Mouse (Mus musculus) midbrain, embryonic 15.5 days (tissue): ENCODE data around the gene Prcd. TPM values are rescaled to one million over a fixed set of nuclear protein-coding genes. Genes with fewer than 3 reads are reported as not detected.

ENCODE experiments used
- ATAC-seq: fragments of 200-750 bp; cut with Nextera tagmentation; replicated peaks from 2 replicates; pipeline ENCODE4 v1.8.0; 2017; ENCODE audit warnings: moderate TSS enrichment
- H3K27ac ChIP-seq: fragments of 300-500 bp; sonication (generic); 2 replicates; pipeline ENCODE4 v1.5.1; 2015; ENCODE audit warnings: mild to moderate bottlenecking, inconsistent platforms
- H3K27me3 ChIP-seq: fragments of 300-500 bp; sonication (generic); replicated peaks from 2 replicates; pipeline ENCODE4 v1.6.1; 2015; ENCODE audit warnings: inconsistent platforms
- H3K36me3 ChIP-seq: fragments of 300-500 bp; sonication (generic); replicated peaks from 2 replicates; pipeline ENCODE4 v1.6.1; 2015; ENCODE audit warnings: inconsistent platforms
- H3K4me1 ChIP-seq: fragments of 300-500 bp; sonication (generic); 2 replicates; pipeline ENCODE4 v1.6.1; 2015; ENCODE audit warnings: inconsistent platforms
- H3K4me2 ChIP-seq: fragments of 300-500 bp; sonication (generic); 2 replicates; pipeline ENCODE4 v1.6.1; 2015; ENCODE audit warnings: inconsistent platforms, mild to moderate bottlenecking, moderate library complexity
- H3K4me3 ChIP-seq: fragments of 300-500 bp; sonication (generic); 2 replicates; pipeline ENCODE4 v1.5.1; 2015; ENCODE audit warnings: mild to moderate bottlenecking, inconsistent platforms
- H3K9ac ChIP-seq: fragments of 300-500 bp; sonication (generic); 2 replicates; pipeline ENCODE4 v1.6.1; 2015; ENCODE audit warnings: mild to moderate bottlenecking, inconsistent platforms
- H3K9me3 ChIP-seq: fragments of 300-500 bp; sonication (generic); 2 replicates; pipeline ENCODE4 v1.6.1; 2016; ENCODE audit warnings: inconsistent platforms
- WGBS: fragments of 180-500 bp; shearing (Covaris S2); methylation state at CpG from one replicate; pipeline ENCODE4 v1.1.7; 2015; ENCODE audit warnings: mixed read lengths; 5-methylcytosine and 5-hydroxymethylcytosine counted together
- polyA plus RNA-seq: library from polyadenylated mRNA; unstranded; fragments of >200 nt; fragmentation: Nextera tagmentation; extraction: Ambion mirVana; gene quantifications from 2 replicates; pipeline ENCODE4 v1.2.1, GENCODE M21; 2015

Prcd gene
- polyA plus RNA-seq, 1 experiment from 2014 or later = 3.0 TPM

DNA sequence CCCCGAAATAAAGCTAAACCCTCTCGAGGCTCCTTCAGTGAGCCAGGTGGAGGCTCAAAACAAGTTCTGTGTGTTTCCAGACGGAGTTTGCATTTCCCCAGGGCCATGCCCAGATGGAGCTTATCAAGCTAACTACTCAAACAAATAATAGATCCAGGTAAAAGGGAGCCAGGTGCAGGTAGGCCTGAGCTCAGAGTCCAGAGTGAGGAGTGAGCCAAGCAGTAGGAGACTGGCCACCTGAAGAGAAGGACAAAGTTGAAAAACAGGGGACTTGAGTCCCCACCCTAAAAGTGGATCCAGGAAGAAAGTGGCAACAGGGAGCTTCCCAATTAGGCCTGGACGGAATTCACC is 40.5 kb downstream of the Prcd start:
- Histone ChIP-seq H3K9me3 (no peaks in the 10 kb centered on the region), H3K4me3 (peak overlapping the region; percentile 35), H3K4me2 (peak overlapping the region; percentile 57), H3K4me1 (peaks cover 10% of the 10 kb centered on the region), H3K9ac (no peak overlapping the region), H3K36me3 (no peaks in the 10 kb centered on the region), H3K27me3 (peaks cover 34% of the 10 kb centered on the region), H3K27ac (no peak overlapping the region)
- ATAC-seq = no peak
- WGBS = 40% methylated on average over 4 of the region's 4 CpGs

GRCm38 (mm10) chr11:116694250-116695193 is 41.2 kb downstream of the Prcd start:
- Histone ChIP-seq H3K27ac (no peak overlapping the region), H3K4me3 (peak overlapping the region; percentile 35), H3K9ac (no peak overlapping the region; the same call in 1 of the 2 replicates), H3K27me3 (peaks cover 34% of the 10 kb centered on the region), H3K9me3 (no peaks in the 10 kb centered on the region), H3K36me3 (no peaks in the 10 kb centered on the region), H3K4me2 (peak overlapping the region; percentile 57), H3K4me1 (peaks cover 10% of the 10 kb centered on the region)
- no peak for ATAC-seq
- 2% methylated on average over 66 of the region's 73 CpGs for WGBS

DNA sequence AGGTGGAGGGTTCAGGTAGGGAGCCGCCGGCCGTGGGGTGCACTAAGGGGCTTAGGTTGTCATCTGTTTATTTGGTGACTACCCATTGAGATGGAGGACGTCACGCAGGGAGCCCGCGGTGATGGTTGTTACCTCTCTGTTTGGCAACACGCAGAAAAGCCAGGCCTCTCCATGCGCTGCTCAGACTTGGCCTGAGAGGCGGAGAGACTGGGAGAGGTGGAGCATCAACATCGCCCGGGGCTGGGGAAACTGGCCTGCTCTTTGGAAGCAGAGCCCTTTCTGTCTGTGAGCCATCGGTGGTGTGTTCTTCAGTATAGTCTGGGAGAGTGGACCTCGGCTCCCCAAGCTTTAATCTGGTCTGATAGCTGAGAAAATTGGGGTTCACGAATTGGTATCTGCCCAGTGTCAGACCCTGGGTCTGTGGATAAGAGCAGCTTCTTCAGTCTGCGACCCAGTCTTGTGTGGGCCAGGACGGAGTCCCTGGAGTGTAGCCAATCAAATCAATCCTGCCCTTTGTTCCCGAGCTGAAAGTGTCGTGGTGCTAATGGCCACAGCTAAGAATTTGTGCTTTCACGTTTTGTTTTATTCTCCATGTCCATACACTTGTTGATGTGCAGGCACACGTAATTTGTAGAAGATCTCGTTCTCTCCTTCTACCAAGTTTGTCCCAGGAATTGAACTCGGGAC is 42.0 kb downstream of the Prcd start:
- Histone ChIP-seq H3K27me3 (peaks cover 34% of the 10 kb centered on the region), H3K36me3 (no peaks in the 10 kb centered on the region), H3K9ac (no peak overlapping the region), H3K4me3 (no peak overlapping the region), H3K9me3 (no peaks in the 10 kb centered on the region), H3K27ac (no peak overlapping the region), H3K4me1 (peaks cover 10% of the 10 kb centered on the region), H3K4me2 (no peak overlapping the region)
- ATAC-seq = no peak
- WGBS = 21% methylated on average over 23 of the region's 23 CpGs

DNA sequence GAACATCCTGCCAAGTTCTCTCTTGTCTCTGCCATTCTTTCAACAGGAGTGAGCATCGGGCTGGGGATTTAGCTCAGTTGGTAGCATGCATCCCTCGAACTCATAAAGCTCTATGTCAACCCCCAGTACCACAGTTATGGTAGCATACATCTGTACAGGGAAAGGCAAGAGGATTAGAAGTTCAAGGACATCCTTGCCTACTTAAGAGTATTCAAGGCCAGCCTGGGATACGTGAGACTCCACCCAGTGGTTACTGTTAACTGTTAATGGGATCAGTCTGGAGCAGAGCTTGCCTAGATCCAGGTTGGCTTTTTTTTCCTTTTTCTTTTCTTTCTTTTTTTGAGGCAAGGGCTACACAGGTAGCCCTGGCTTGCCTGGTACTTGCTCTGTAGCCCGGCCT is 43.1 kb downstream of the Prcd start:
- ATAC-seq = no peak
- H3K9ac ChIP-seq = no peak overlapping the region
- H3K4me2 ChIP-seq = no peak overlapping the region
- no peak overlapping the region for H3K27ac ChIP-seq
- peaks cover 34% of the 10 kb centered on the region for H3K27me3 ChIP-seq
- no peaks in the 10 kb centered on the region for H3K36me3 ChIP-seq
- H3K4me3 ChIP-seq = no peak overlapping the region
- 80% methylated on average over 4 of the region's 4 CpGs for WGBS
- no peaks in the 10 kb centered on the region for H3K9me3 ChIP-seq
- H3K4me1 ChIP-seq = peaks cover 10% of the 10 kb centered on the region

- WGBS = 75% methylated on average over 9 of the region's 9 CpGs
- Histone ChIP-seq H3K27me3 (peaks cover 33% of the 10 kb centered on the region), H3K4me2 (no peak overlapping the region), H3K9me3 (no peaks in the 10 kb centered on the region), H3K36me3 (no peaks in the 10 kb centered on the region), H3K9ac (no peak overlapping the region), H3K4me1 (peaks cover 10% of the 10 kb centered on the region), H3K4me3 (no peak overlapping the region), H3K27ac (no peak overlapping the region)
- ATAC-seq = no peak
Measured at GRCm38 (mm10) chr11:116697521-116697920, 44.2 kb downstream of the Prcd start.

- H3K9ac ChIP-seq = no peak overlapping the region
- H3K36me3 ChIP-seq = no peaks in the 10 kb centered on the region
- no peak for ATAC-seq
- H3K27me3 ChIP-seq = no peaks in the 10 kb centered on the region
- no peaks in the 10 kb centered on the region for H3K9me3 ChIP-seq
- no peaks in the 10 kb centered on the region for H3K4me1 ChIP-seq
- H3K4me2 ChIP-seq = no peak overlapping the region
- WGBS = 42% methylated on average over 5 of the region's 5 CpGs
- no peak overlapping the region for H3K4me3 ChIP-seq
- no peak overlapping the region for H3K27ac ChIP-seq
Measured at GRCm38 (mm10) chr11:116701377-116701841, 48.1 kb downstream of the Prcd start.

- Histone ChIP-seq H3K36me3 (no peaks in the 10 kb centered on the region), H3K27me3 (no peaks in the 10 kb centered on the region)
- WGBS = 95% methylated on average over 8 of the region's 8 CpGs
Measured at GRCm38 (mm10) chr11:116704336-116705035, 51.2 kb downstream of the Prcd start.

DNA sequence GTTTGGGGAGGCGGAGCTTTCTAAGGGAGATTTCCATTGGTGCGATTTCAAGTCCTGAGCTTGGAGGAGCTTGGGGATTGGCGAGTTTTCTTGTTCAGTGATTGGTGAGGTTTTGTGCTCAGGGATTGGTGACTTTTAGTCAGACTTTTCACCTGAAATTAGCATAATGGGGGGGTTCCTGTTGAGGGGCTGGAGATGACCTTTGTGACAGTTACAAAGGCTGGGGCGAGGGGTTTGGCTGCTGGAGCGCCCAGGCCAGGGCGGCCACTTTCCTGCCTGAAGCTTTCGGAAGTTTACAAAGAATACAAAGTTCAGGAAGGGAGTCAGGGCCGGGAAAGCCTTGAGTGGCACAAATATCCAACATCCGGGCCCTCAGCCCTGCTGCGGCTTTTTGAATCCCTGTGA is 51.9 kb downstream of the Prcd start:
- H3K9ac ChIP-seq = no peak overlapping the region
- H3K27ac ChIP-seq = no peak overlapping the region
- no peaks in the 10 kb centered on the region for H3K36me3 ChIP-seq
- 94% methylated on average over 10 of the region's 10 CpGs for WGBS
- H3K4me2 ChIP-seq = no peak overlapping the region
- no peaks in the 10 kb centered on the region for H3K27me3 ChIP-seq
- ATAC-seq = no peak
- no peaks in the 10 kb centered on the region for H3K9me3 ChIP-seq
- H3K4me1 ChIP-seq = no peaks in the 10 kb centered on the region
- H3K4me3 ChIP-seq = no peak overlapping the region

More at GRCm38 (mm10) chr11:116704336-116705035, 51.2 kb downstream of the Prcd start:
- Histone ChIP-seq H3K9ac (no peak overlapping the region), H3K27ac (no peak overlapping the region), H3K4me3 (no peak overlapping the region), H3K4me2 (no peak overlapping the region), H3K9me3 (no peaks in the 10 kb centered on the region), H3K4me1 (no peaks in the 10 kb centered on the region)
- ATAC-seq = no peak

DNA sequence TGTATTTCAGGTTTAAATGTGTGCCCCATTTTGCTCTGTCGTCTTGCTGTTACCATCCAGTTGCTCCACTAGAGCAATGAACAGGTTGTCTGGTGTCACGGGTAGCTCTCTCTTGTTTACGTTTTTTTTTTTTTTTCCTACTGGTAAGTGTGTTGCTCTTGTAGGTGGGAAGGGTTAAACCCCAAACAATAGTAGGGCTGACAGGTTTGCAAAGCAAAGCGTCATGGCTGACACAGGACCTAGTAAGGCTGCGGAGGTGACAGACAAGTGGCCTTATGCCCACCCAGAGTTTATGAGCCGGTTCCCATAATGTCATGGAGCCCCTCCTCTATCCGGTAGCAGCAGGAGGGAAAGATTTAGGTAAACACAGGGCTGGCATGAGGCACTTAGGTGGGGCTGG is 53.0 kb downstream of the Prcd start:
- H3K9me3 ChIP-seq = no peaks in the 10 kb centered on the region
- H3K36me3 ChIP-seq = no peaks in the 10 kb centered on the region
- no peak overlapping the region for H3K9ac ChIP-seq
- H3K27ac ChIP-seq = no peak overlapping the region
- no peak for ATAC-seq
- WGBS = 68% methylated on average over 7 of the region's 7 CpGs
- no peak overlapping the region for H3K4me3 ChIP-seq
- no peaks in the 10 kb centered on the region for H3K27me3 ChIP-seq
- H3K4me2 ChIP-seq = no peak overlapping the region
- H3K4me1 ChIP-seq = no peaks in the 10 kb centered on the region

- no peaks in the 10 kb centered on the region for H3K4me1 ChIP-seq
- H3K9me3 ChIP-seq = no peaks in the 10 kb centered on the region
- no peak overlapping the region for H3K4me2 ChIP-seq
- H3K9ac ChIP-seq = no peak overlapping the region
- ATAC-seq = no peak
- H3K36me3 ChIP-seq = no peaks in the 10 kb centered on the region
- H3K27me3 ChIP-seq = no peaks in the 10 kb centered on the region
- no peak overlapping the region for H3K27ac ChIP-seq
- 56% methylated on average over 10 of the region's 10 CpGs for WGBS
- no peak overlapping the region for H3K4me3 ChIP-seq
Measured at GRCm38 (mm10) chr11:116710171-116710570, 56.8 kb downstream of the Prcd start.

GRCm38 (mm10) chr11:116710793-116711192 is 57.5 kb downstream of the Prcd start:
- Histone ChIP-seq H3K4me3 (no peak overlapping the region), H3K27ac (no peak overlapping the region), H3K4me1 (no peaks in the 10 kb centered on the region), H3K36me3 (no peaks in the 10 kb centered on the region), H3K9ac (no peak overlapping the region), H3K4me2 (no peak overlapping the region), H3K9me3 (no peaks in the 10 kb centered on the region), H3K27me3 (no peaks in the 10 kb centered on the region)
- 88% methylated on average over 10 of the region's 10 CpGs for WGBS
- no peak for ATAC-seq

GRCm38 (mm10) chr11:116714052-116714451 is 60.7 kb downstream of the Prcd start:
- Histone ChIP-seq H3K27ac (no peak overlapping the region), H3K4me3 (no peak overlapping the region), H3K9ac (no peak overlapping the region), H3K9me3 (no peaks in the 10 kb centered on the region), H3K36me3 (no peaks in the 10 kb centered on the region), H3K27me3 (no peaks in the 10 kb centered on the region), H3K4me2 (no peak overlapping the region), H3K4me1 (no peaks in the 10 kb centered on the region)
- no peak for ATAC-seq
- 91% methylated on average over 12 of the region's 12 CpGs for WGBS
